Mouse (Mus musculus): Measurements from ENCODE around the gene Ago1. TPM values are rescaled to one million over a fixed set of nuclear protein-coding genes. Genes with fewer than 3 reads are reported as not detected.

Gene Ago1
- polyA plus RNA-seq, 1 experiment = 13.0 TPM

DNA sequence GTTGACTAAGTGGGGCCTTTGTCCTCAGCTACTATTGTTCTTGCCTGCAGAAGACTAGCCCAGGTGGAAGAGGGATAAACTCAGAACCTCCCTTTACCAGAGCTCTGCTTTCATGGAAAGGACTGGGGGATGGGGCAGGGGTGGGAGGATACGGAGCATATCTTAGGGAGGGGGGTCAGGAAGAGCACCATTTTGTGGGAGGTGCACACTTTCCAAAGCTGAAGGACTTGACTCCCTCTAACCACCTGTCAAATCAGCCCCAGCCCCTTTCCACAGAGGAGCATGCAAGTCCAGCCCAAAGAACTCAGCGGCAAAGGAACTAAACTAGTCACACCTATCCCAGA is 3.5 kb downstream of the Ago1 start:
- no peak for TF ChIP-seq POLR2A (IDR thresholded peaks at IDR 0.05; ENCODE audit: low read depth, low read length)
- no peak for TF ChIP-seq CTCF (IDR thresholded peaks at IDR 0.05; ENCODE audit: extremely low read depth, insufficient read length, insufficient replicate concordance, low read depth, low read length)
- Histone ChIP-seq H3K4me3 (ENCODE audit: low read depth, low read length) (no peak overlapping the region), H3K36me3 (ENCODE audit: control insufficient read depth, insufficient read depth, low read length) (peaks cover 3% of the 10 kb centered on the region; the same call in 1 of the 2 replicates), H3K27ac (ENCODE audit: insufficient read depth, low read depth, low read length) (no peak overlapping the region), H3K4me1 (ENCODE audit: control insufficient read depth, insufficient read depth, insufficient read length, low read length) (peaks cover 9% of the 10 kb centered on the region; the same call in 1 of the 2 replicates), H3K27me3 (ENCODE audit: control insufficient read depth, insufficient read depth, low read length) (no peaks in the 10 kb centered on the region)
- WGBS = 69% methylated on average over 2 of the region's 2 CpGs

DNA sequence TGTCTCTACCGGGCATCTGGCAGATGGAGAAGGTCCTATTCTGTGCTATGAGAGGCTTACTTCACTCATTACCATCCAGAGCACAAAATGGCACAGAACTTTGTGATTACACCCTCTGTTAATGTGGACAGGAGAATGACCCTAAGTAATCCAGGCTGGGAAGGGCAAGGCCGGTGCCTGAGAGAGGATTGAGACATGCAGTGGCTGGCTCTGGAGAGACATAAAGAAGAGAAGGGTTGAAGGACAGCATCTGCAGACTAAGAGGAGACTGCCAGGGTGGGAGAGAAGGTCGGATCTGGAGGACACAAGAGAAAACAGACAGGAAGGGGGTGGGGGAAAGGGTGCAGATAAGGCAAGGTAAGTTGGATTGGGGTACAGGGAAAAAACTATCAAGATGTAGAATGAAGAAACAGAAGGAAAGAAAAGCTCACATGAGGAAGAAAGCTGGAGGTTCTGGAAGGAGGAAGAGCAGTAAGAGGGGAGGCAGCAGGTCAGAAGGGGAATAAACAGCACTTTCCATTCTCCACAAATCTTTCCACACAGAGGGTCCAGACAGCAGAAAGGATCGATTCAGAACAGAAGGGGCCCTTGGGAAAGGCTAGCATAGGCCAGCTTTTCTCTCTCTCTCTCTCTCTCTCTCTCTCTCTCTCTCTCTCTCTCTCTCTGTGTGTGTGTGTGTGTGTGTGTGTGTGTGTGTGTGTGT is 4.0 kb downstream of the Ago1 start:
- WGBS = 40% methylated on average over 4 of the region's 4 CpGs
- H3K27ac ChIP-seq (ENCODE audit: insufficient read depth, low read depth, low read length) = no peak overlapping the region
- peaks cover 9% of the 10 kb centered on the region; the same call in 1 of the 2 replicates for H3K4me1 ChIP-seq (ENCODE audit: control insufficient read depth, insufficient read depth, insufficient read length, low read length)
- H3K36me3 ChIP-seq (ENCODE audit: control insufficient read depth, insufficient read depth, low read length) = peaks cover 6% of the 10 kb centered on the region; the same call in 1 of the 2 replicates
- no peak overlapping the region for H3K4me3 ChIP-seq (ENCODE audit: low read depth, low read length)
- TF ChIP-seq CTCF (IDR thresholded peaks at IDR 0.05; ENCODE audit: extremely low read depth, insufficient read length, insufficient replicate concordance, low read depth, low read length) (no peak), POLR2A (IDR thresholded peaks at IDR 0.05; ENCODE audit: low read depth, low read length) (no peak)
- no peaks in the 10 kb centered on the region for H3K27me3 ChIP-seq (ENCODE audit: control insufficient read depth, insufficient read depth, low read length)

DNA sequence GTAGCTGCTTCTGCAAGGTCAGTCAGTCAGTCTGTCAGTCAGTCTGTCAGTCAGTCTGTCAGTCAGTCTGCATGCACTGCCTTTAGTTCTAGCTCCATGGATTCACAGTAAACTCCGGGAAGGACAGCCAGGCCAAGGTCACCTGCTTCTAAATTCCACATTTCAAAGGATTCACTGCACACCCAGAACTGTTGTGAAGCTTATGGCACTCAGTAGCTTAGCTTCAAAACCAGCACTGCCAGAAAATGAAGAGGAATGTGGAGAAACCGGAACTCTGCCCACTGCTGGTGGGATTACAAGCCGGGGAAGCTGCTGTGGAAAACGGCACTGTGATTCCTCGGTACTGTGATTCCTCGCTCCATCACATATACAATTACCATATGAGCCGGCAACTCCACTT is 12.9 kb downstream of the Ago1 start:
- no peak for TF ChIP-seq CTCF (IDR thresholded peaks at IDR 0.05; ENCODE audit: extremely low read depth, insufficient read length, insufficient replicate concordance, low read depth, low read length)
- no peak for TF ChIP-seq POLR2A (IDR thresholded peaks at IDR 0.05; ENCODE audit: low read depth, low read length)
- H3K36me3 ChIP-seq (ENCODE audit: control insufficient read depth, insufficient read depth, low read length) = peaks cover 21% of the 10 kb centered on the region
- H3K4me3 ChIP-seq (ENCODE audit: low read depth, low read length) = no peak overlapping the region
- H3K27me3 ChIP-seq (ENCODE audit: control insufficient read depth, insufficient read depth, low read length) = no peaks in the 10 kb centered on the region
- H3K4me1 ChIP-seq (ENCODE audit: control insufficient read depth, insufficient read depth, insufficient read length, low read length) = no peaks in the 10 kb centered on the region
- 93% methylated on average over 7 of the region's 7 CpGs for WGBS
- H3K27ac ChIP-seq (ENCODE audit: insufficient read depth, low read depth, low read length) = no peak overlapping the region

- no peaks in the 10 kb centered on the region for H3K4me1 ChIP-seq (ENCODE audit: control insufficient read depth, insufficient read depth, insufficient read length, low read length)
- peaks cover 16% of the 10 kb centered on the region for H3K36me3 ChIP-seq (ENCODE audit: control insufficient read depth, insufficient read depth, low read length)
- H3K27ac ChIP-seq (ENCODE audit: insufficient read depth, low read depth, low read length) = no peak overlapping the region
- WGBS = 77% methylated on average over 5 of the region's 5 CpGs
- H3K27me3 ChIP-seq (ENCODE audit: control insufficient read depth, insufficient read depth, low read length) = no peaks in the 10 kb centered on the region
- TF ChIP-seq POLR2A (IDR thresholded peaks at IDR 0.05; ENCODE audit: low read depth, low read length) = no peak
- TF ChIP-seq CTCF (IDR thresholded peaks at IDR 0.05; ENCODE audit: extremely low read depth, insufficient read length, insufficient replicate concordance, low read depth, low read length) = no peak
- no peak overlapping the region for H3K4me3 ChIP-seq (ENCODE audit: low read depth, low read length)
These were observed 13.7 kb downstream of the Ago1 start for GRCm38 (mm10) chr4:126454547-126455254.

DNA sequence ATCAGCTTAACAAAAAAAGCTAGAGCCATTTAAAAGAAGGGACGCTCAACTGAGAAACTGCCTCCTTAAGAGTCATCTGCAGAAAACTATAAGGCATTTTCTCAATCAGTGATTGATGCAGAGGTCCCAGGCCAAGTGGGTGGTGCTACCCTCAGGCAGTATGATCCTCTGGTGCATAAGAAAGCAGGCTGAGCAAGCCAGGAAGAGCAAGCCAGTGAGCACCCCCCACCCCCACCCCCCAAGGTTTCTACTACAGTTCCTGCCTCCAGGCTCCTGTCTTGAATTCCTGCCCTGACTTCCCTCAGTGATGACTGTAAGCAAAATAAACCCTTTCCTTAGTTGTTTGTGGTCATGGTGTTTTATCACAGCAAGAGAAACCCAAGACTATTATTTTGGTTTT is 18.1 kb downstream of the Ago1 start:
- no peaks in the 10 kb centered on the region for H3K27me3 ChIP-seq (ENCODE audit: control insufficient read depth, insufficient read depth, low read length)
- TF ChIP-seq POLR2A (IDR thresholded peaks at IDR 0.05; ENCODE audit: low read depth, low read length) (no peak), CTCF (IDR thresholded peaks at IDR 0.05; ENCODE audit: extremely low read depth, insufficient read length, insufficient replicate concordance, low read depth, low read length) (no peak)
- no peaks in the 10 kb centered on the region for H3K4me1 ChIP-seq (ENCODE audit: control insufficient read depth, insufficient read depth, insufficient read length, low read length)
- no peak overlapping the region for H3K27ac ChIP-seq (ENCODE audit: insufficient read depth, low read depth, low read length)
- peaks cover 23% of the 10 kb centered on the region for H3K36me3 ChIP-seq (ENCODE audit: control insufficient read depth, insufficient read depth, low read length)
- 91% methylated on average over 1 of the region's 1 CpGs for WGBS
- H3K4me3 ChIP-seq (ENCODE audit: low read depth, low read length) = no peak overlapping the region

GRCm38 (mm10) chr4:126447126-126447525 is 21.3 kb downstream of the Ago1 start:
- no peaks in the 10 kb centered on the region for H3K4me1 ChIP-seq (ENCODE audit: control insufficient read depth, insufficient read depth, insufficient read length, low read length)
- no peaks in the 10 kb centered on the region for H3K27me3 ChIP-seq (ENCODE audit: control insufficient read depth, insufficient read depth, low read length)
- no peak overlapping the region for H3K4me3 ChIP-seq (ENCODE audit: low read depth, low read length)
- 74% methylated on average over 7 of the region's 7 CpGs for WGBS
- TF ChIP-seq CTCF (IDR thresholded peaks at IDR 0.05; ENCODE audit: extremely low read depth, insufficient read length, insufficient replicate concordance, low read depth, low read length) = no peak
- no peak for TF ChIP-seq POLR2A (IDR thresholded peaks at IDR 0.05; ENCODE audit: low read depth, low read length)
- H3K36me3 ChIP-seq (ENCODE audit: control insufficient read depth, insufficient read depth, low read length) = peaks cover 28% of the 10 kb centered on the region
- no peak overlapping the region for H3K27ac ChIP-seq (ENCODE audit: insufficient read depth, low read depth, low read length)

- TF ChIP-seq CTCF (IDR thresholded peaks at IDR 0.05; ENCODE audit: extremely low read depth, insufficient read length, insufficient replicate concordance, low read depth, low read length) = no peak
- no peak for TF ChIP-seq POLR2A (IDR thresholded peaks at IDR 0.05; ENCODE audit: low read depth, low read length)
- Histone ChIP-seq H3K4me3 (ENCODE audit: low read depth, low read length) (no peak overlapping the region), H3K27ac (ENCODE audit: insufficient read depth, low read depth, low read length) (no peak overlapping the region), H3K27me3 (ENCODE audit: control insufficient read depth, insufficient read depth, low read length) (no peaks in the 10 kb centered on the region), H3K36me3 (ENCODE audit: control insufficient read depth, insufficient read depth, low read length) (peaks cover 39% of the 10 kb centered on the region), H3K4me1 (ENCODE audit: control insufficient read depth, insufficient read depth, insufficient read length, low read length) (no peaks in the 10 kb centered on the region)
- 84% methylated on average over 3 of the region's 3 CpGs for WGBS
These were observed 23.9 kb downstream of the Ago1 start for GRCm38 (mm10) chr4:126444528-126444927.

Data from small intestine, adult 2 months (tissue).